Mouse (Mus musculus) lung, adult 2 months (tissue): Measurements from ENCODE around the gene Dnajc5g. TPM values are rescaled to one million over a fixed set of nuclear protein-coding genes. Genes with fewer than 3 reads are reported as not detected.
A peak's percentile ranks its signal among the peaks of the same experiment; 100 is the strongest.

ENCODE experiments used
- DNase-seq: peaks from one replicate; pipeline ENCODE4 v3.0.0; 2022
- H3K4me1 ChIP-seq: fragments of 200-500 bp; 2 replicates; pipeline ENCODE4 v1.6.1; 2011; ENCODE audit warnings: low read length; ENCODE audit not compliant: control insufficient read depth, insufficient read depth
- H3K4me3 ChIP-seq: fragments of 200-500 bp; replicated peaks from 2 replicates; pipeline ENCODE3; 2011; ENCODE audit warnings: low read depth, mild to moderate bottlenecking, control low read depth, low read length; ENCODE audit errors: extremely low read depth
- CTCF ChIP-seq: fragments of 200-500 bp; IDR thresholded peaks from 2 replicates; pipeline ENCODE4 v1.5.1; 2011; ENCODE audit warnings: mild to moderate bottlenecking, low read length, control low read depth; ENCODE audit not compliant: insufficient read depth
- POLR2A ChIP-seq: fragments of 200-500 bp; IDR thresholded peaks from 2 replicates; pipeline ENCODE4 v1.6.1; 2011; ENCODE audit warnings: low read depth, mild to moderate bottlenecking, control low read depth, low read length, borderline replicate concordance; ENCODE audit errors: extremely low read depth
- WGBS: fragments of 180-500 bp; shearing (Covaris S2); methylation state at CpG from one replicate; pipeline ENCODE4 v1.1.7; 2018; 5-methylcytosine and 5-hydroxymethylcytosine counted together
- polyA plus RNA-seq: library from polyadenylated mRNA; depleted of rRNA; stranded (reverse); fragments of >200 nt; gene quantifications from 2 replicates; pipeline ENCODE4 v1.2.3, GENCODE M21; 2012

The Dnajc5g gene
- polyA plus RNA-seq, 1 experiment: not detected

DNA sequence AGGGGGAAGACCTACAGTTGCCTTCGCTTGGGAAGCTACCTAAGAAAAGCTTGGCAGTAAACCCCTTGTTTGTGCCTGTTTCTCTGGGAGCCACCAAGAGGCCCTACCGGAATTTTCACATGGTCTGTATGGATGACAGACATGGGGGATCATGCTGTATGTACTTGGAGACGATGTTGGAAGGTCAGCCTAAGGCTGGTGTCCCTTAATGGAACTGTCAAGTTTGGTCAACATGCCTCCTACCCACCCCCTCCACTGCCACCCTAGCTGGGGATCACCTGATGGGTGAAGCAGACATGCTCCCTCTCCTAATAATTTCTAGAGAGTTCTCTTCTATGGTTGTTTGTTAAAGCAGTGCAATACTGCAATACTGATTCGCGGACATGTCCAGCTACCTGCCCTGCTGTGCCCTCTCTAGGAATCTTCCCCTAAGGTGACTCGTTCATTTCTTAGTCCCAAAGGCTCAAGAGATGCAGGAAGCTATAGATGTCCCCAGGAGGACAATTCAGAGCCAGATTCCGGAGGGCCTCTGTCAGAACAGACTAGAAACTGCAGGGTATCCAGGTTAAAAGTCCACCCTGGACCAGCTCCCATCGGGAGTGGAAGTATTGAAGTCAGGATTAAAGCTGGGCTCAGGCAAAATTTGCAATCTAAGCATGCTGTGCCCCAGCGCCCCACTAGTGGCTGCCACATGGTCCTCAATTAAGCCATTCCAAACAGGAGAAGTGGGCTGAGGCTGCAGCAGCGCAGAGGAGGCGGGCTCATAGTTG is 10.2 kb upstream of the Dnajc5g start:
- Histone ChIP-seq H3K4me1 (peaks cover 4% of the 10 kb centered on the region; the same call in 1 of the 2 replicates), H3K4me3 (peak overlapping the region; percentile 7)
- no peak for DNase-seq
- TF ChIP-seq CTCF (no peak), POLR2A (no peak)
- 36% methylated on average over 11 of the region's 11 CpGs for WGBS

DNA sequence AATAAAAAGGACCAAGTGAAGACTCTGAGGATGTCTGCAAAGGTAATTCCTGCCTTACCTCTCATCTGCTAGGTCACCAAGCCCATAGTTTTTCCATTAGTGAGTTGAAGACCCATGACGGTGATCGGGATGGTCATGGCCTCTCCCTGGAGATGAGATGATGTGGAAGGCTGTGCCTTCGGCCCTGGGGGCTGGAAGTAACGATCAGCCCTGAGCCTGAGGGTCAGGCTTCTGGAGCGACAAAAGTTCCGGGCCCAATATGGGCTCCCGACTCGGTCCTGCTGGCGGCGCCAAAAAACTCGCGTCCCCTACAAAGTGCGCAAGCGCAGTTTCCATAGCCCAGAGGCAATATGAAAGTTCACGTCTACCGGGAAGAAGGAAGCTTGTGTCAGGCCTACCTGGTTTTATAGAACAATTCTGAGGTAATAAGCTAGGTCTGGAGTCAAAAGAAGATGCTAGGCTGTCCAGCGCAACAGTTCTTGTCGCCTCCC is 2.0 kb downstream of the Dnajc5g start, which contains the start of gene Slc30a3:
Gene Slc30a3 (minus strand): TSS at position 238 of the 491 bp plus-strand sequence.
- TF ChIP-seq POLR2A (no peak), CTCF (no peak)
- no peak within 1 kb of the TSS for H3K4me3 ChIP-seq
- WGBS: 84% methylated on average over 18 of the region's 18 CpGs
- no peaks in the 10 kb centered on the region for H3K4me1 ChIP-seq
- DNase-seq: no peak

DNA sequence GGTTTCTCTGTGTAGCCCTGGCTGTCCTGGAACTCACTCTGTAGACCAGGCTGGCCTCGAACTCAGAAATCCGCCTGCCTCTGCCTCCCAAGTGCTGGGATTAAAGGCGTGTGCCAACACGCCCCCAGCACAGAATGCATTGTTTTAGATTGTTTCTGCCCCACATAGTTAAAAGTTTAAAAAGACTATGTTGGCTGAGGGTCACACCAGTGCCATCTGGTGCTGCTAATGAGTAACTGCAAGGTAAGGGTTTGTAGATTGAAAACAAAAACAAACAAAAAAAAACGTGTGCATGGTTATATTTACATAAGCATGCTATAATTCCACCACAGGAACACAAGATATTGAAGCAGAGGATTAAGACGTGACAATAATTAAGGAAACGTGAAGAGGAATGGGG is 4.7 kb downstream of the Dnajc5g start:
- TF ChIP-seq POLR2A (no peak), CTCF (no peak)
- Histone ChIP-seq H3K4me1 (no peaks in the 10 kb centered on the region), H3K4me3 (no peak overlapping the region)
- WGBS: 25% methylated on average over 7 of the region's 7 CpGs
- DNase-seq: no peak

DNA sequence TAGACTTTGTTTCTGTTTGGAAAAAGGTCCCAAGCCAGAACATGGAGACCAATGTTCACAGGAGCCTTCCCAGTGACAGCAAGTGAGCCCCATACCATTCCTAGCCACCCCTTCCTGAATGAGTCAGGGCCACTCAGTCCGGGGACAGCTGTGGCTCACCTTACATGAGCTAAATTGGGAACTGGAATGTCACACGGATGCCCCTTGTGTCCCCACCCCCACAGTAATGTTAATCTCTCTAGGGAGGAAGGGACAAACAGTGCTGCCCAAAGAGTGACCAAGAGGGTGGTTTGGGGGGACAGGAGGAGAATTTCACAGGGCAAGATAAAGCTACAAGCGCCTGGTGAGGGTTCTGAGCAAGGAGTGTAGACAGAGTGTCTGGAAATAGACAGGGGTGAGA is 10.3 kb downstream of the Dnajc5g start, which contains the start of gene Trim54:
Gene Trim54 (plus strand): TSS at position 359 of the 400 bp plus-strand sequence.
- no peak within 1 kb of the TSS for H3K4me3 ChIP-seq
- 26% methylated on average over 3 of the region's 3 CpGs for WGBS
- no peak for DNase-seq
- H3K4me1 ChIP-seq: no peaks in the 10 kb centered on the region
- TF ChIP-seq CTCF (no peak), POLR2A (no peak)

DNA sequence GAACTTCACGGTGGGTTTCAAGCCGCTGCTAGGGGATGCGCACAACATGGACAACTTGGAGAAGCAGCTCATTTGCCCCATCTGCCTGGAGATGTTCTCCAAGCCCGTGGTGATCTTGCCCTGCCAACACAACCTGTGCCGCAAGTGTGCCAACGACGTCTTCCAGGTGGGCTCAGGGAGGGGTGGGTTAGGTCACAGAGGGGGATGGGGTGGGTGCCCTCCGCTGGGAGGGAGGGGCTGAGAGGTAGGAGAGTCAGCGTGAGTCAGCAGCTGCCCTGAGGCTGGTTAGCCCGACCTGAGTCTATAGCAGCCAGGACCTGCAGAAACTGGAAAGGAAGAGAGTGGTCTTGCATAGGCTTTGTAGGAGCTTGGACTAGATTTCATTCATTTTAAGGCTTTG is 10.8 kb downstream of the Dnajc5g start:
- DNase-seq: no peak
- 25% methylated on average over 10 of the region's 10 CpGs for WGBS
- Histone ChIP-seq H3K4me3 (no peak overlapping the region), H3K4me1 (no peaks in the 10 kb centered on the region)
- no peak for TF ChIP-seq POLR2A
- TF ChIP-seq CTCF: no peak

DNA sequence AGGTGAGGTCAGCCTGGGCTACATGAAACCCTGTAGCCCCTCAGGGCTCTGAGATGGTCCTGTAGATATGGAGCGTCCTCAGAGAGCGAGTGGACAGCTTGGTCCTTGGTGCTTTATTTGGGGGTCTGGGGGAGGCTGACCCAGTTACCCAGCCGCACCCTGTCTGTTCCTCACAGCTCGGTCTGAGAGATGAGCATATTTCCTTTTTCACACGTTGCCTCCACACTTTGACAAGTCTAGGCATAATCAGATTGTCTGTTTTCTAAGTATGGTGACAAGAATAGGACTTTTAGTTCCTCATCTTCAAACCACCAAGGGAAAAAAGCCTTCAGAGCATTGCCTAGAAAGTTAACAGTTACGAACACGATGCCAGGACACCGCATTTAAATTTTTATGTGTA is 15.0 kb downstream of the Dnajc5g start:
- 68% methylated on average over 8 of the region's 8 CpGs for WGBS
- TF ChIP-seq CTCF: no peak
- no peak for TF ChIP-seq POLR2A
- Histone ChIP-seq H3K4me3 (no peak overlapping the region), H3K4me1 (no peaks in the 10 kb centered on the region)
- no peak for DNase-seq

DNA sequence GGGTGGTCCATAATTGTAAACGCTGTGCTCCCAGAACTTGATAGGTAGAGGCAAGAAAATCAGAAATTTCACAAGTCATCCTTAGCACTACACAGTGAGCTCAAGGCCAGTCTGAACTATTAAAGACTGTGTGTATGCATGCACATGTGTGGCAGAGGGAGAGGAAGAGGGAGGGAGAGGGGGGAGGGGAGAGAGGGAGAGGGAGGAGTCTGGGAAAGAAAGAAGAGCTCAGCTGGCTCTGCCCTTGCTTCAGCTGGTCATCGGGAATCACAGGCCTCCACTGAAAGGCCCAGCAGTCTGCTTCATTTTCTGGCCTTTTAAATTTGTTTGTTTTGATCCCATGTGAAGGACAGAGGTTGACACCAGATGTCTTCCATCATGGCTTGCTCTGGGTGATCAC is 17.4 kb downstream of the Dnajc5g start:
- TF ChIP-seq CTCF (no peak), POLR2A (no peak)
- H3K4me3 ChIP-seq: no peak overlapping the region
- 46% methylated on average over 2 of the region's 2 CpGs for WGBS
- H3K4me1 ChIP-seq: no peaks in the 10 kb centered on the region
- no peak for DNase-seq

DNA sequence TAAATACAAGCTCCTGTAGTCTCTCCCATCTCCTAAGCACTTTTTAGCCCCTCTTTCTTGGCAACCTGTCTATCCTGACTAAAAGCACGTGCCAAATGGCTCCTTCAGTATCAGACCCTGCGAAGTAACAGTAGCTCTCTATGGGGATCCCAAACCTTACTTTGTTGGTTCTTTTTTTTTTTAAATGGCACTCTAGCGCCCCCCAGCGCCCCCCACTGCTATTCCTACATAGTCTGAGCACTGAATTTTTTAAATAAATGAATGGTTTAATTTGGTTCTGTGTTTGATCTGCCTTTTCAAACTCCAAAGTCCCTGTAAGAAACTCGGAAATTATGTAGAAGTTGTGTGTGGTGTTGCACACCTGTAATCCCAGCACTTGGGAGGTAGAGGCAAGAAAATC is 20.0 kb downstream of the Dnajc5g start:
- WGBS: 37% methylated on average over 5 of the region's 5 CpGs
- no peak for DNase-seq
- H3K4me3 ChIP-seq: no peak overlapping the region
- no peaks in the 10 kb centered on the region for H3K4me1 ChIP-seq
- no peak for TF ChIP-seq POLR2A
- TF ChIP-seq CTCF: no peak

DNA sequence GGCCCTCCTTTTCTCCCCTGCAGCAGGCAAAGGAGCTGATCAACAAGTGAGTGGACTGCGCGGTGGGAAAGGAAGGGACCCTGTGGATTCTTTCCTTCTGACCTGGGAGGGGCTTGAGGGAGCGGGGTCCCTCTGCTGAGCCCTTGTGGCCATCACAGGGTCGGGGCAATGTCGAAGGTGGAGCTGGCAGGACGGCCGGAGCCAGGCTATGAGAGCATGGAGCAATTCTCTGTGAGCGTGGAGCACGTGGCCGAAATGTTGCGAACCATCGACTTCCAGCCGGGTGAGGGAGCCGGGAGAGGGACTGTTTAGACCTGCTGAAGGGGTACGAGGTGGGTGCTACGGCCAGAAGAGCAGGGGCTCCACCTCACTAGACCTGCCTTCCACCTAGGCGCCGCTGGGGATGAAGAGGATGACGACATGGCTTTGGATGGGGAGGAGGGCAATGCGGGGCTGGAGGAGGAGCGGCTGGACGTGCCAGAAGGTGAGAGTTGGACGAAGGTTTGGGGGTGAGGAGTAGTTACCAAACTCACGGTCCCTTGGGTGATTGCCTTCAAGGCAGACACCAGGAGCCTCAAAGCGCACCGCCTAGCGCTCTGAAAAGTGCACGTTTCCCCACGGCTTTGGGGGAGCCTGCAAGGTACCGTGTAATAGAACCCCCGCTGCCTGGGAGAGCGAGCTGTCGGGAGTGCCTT is 30.8 kb downstream of the Dnajc5g start:
- 4% methylated on average over 33 of the region's 33 CpGs for WGBS
- H3K4me1 ChIP-seq: peaks cover 4% of the 10 kb centered on the region; the same call in 1 of the 2 replicates
- no peak overlapping the region for H3K4me3 ChIP-seq
- TF ChIP-seq POLR2A (no peak), CTCF (no peak)
- no peak for DNase-seq
